Mouse (Mus musculus) liver, embryonic 14.5 days (tissue): ENCODE data around the gene Il15ra. TPM values are rescaled to one million over a fixed set of nuclear protein-coding genes. Genes with fewer than 3 reads are reported as not detected.

ENCODE experiments used
- ATAC-seq: fragments of 200-750 bp; cut with Nextera tagmentation; 2 replicates; pipeline ENCODE4 v1.8.0; 2017; ENCODE audit warnings: moderate number of reproducible peaks, mild to moderate bottlenecking, moderate library complexity; ENCODE audit not compliant: insufficient read depth
- DNase-seq, 3 experiments: peaks; one replicate each; pipeline ENCODE4 v3.0.0-alpha.2; 2012 to 2013; ENCODE audit warnings: low read depth in 3 of 3, low spot score in 3 of 3
- H3K27ac ChIP-seq: fragments of 300-500 bp; sonication (generic); 2 replicates; pipeline ENCODE4 v1.5.1; 2014; ENCODE audit warnings: moderate library complexity, mild to moderate bottlenecking, control low read depth, inconsistent platforms
- H3K27me3 ChIP-seq: fragments of 300-500 bp; sonication (generic); 2 replicates; pipeline ENCODE4 v1.6.1; 2014; ENCODE audit warnings: mild to moderate bottlenecking, low read length, moderate library complexity; ENCODE audit not compliant: control insufficient read depth, insufficient read depth
- H3K36me3 ChIP-seq: fragments of 300-500 bp; sonication (generic); replicated peaks from 2 replicates; pipeline ENCODE4 v1.6.1; 2014; ENCODE audit warnings: low read depth; ENCODE audit not compliant: control insufficient read depth, insufficient read depth
- H3K4me1 ChIP-seq, 2 experiments: fragments of 200-500 bp in 1 of 2; fragments of 300-500 bp in 1 of 2; sonication (generic) in 1 of 2; replicated peaks; 2 replicates each; pipeline ENCODE4 v1.6.1; 2012 to 2014; ENCODE audit warnings: antibody characterized with exemption in 1 of 2, inconsistent platforms in 1 of 2, low read length in 1 of 2; ENCODE audit not compliant: control insufficient read depth in 2 of 2, insufficient read depth in 2 of 2
- H3K4me2 ChIP-seq: fragments of 300-500 bp; sonication (generic); 2 replicates; pipeline ENCODE4 v1.6.1; 2014; ENCODE audit warnings: low read depth, mild to moderate bottlenecking, control low read depth, moderate library complexity
- H3K4me3 ChIP-seq, 2 experiments: fragments of 200-500 bp in 1 of 2; fragments of 300-500 bp in 1 of 2; sonication (generic) in 1 of 2; 2 replicates each; pipeline ENCODE4 v1.5.1; 2012 to 2014; ENCODE audit warnings: low read depth in 2 of 2, low read length in 2 of 2, mild to moderate bottlenecking in 2 of 2, control low read depth in 1 of 2, inconsistent platforms in 1 of 2, moderate library complexity in 1 of 2; ENCODE audit not compliant: insufficient read depth in 1 of 2
- H3K9ac ChIP-seq: fragments of 300-500 bp; sonication (generic); replicated peaks from 2 replicates; pipeline ENCODE4 v1.6.1; 2014; ENCODE audit warnings: mild to moderate bottlenecking, control low read depth, moderate library complexity
- H3K9me3 ChIP-seq: fragments of 300-500 bp; sonication (generic); 2 replicates; pipeline ENCODE4 v1.6.1; 2016; ENCODE audit warnings: low read length, mixed read lengths; ENCODE audit not compliant: control insufficient read depth
- CTCF ChIP-seq: IDR thresholded peaks from 2 replicates; pipeline ENCODE4 v1.5.1; 2016; ENCODE audit warnings: antibody characterized with exemption, low read depth, control low read depth
- EP300 ChIP-seq: IDR thresholded peaks from 2 replicates; pipeline ENCODE4 v1.6.1; 2016; ENCODE audit warnings: antibody characterized with exemption, low read depth
- WGBS: fragments of 180-500 bp; shearing (Covaris S2); extraction: QIAGEN DNeasy Blood & Tissue Kit; methylation state at CpG from one replicate; pipeline ENCODE4 v1.1.7; 2014; ENCODE audit not compliant: insufficient replicate concordance; 5-methylcytosine and 5-hydroxymethylcytosine counted together
- polyA plus RNA-seq, 2 experiments: library from polyadenylated mRNA; depleted of rRNA in 1 of 2; stranded (reverse) in 1 of 2; unstranded in 1 of 2; fragments of >200 nt; fragmentation: Nextera tagmentation in 1 of 2; extraction: Ambion mirVana in 1 of 2; gene quantifications; 2 replicates each; pipeline versions ENCODE4 v1.2.1 to v1.2.3; 2012 to 2014

The Il15ra gene
- polyA plus RNA-seq, 2 experiments: 5.1 to 5.9 TPM

- Histone ChIP-seq H3K27ac (no peak overlapping the region), H3K4me1 (no peaks in the 10 kb centered on the region), H3K4me3 (no peak overlapping the region), H3K9me3 (no peaks in the 10 kb centered on the region), H3K36me3 (no peaks in the 10 kb centered on the region), H3K27me3 (no peaks in the 10 kb centered on the region), H3K4me2 (no peak overlapping the region), H3K9ac (no peak overlapping the region)
- TF ChIP-seq EP300: no peak
- DNase-seq (no peak), ATAC-seq (no peak)
- WGBS: 50% methylated on average over 3 of the region's 3 CpGs
These were observed 24.0 kb downstream of the Il15ra start for GRCm38 (mm10) chr2:11729091-11729490.

GRCm38 (mm10) chr2:11732978-11733377 is 27.9 kb downstream of the Il15ra start:
- no peak for DNase-seq
- Histone ChIP-seq H3K27ac (no peak overlapping the region), H3K4me2 (no peak overlapping the region), H3K9ac (no peak overlapping the region), H3K27me3 (no peaks in the 10 kb centered on the region), H3K4me3 (no peak overlapping the region), H3K36me3 (no peaks in the 10 kb centered on the region), H3K9me3 (no peaks in the 10 kb centered on the region), H3K4me1 (no peaks in the 10 kb centered on the region)
- TF ChIP-seq CTCF (no peak), EP300 (no peak)
- 57% methylated on average over 5 of the region's 5 CpGs for WGBS
- no peak for ATAC-seq

GRCm38 (mm10) chr2:11735853-11736252 is 30.8 kb downstream of the Il15ra start:
- H3K9me3 ChIP-seq: no peaks in the 10 kb centered on the region
- 55% methylated on average over 6 of the region's 6 CpGs for WGBS
- H3K4me2 ChIP-seq: no peak overlapping the region
- DNase-seq: no peak
- H3K4me3 ChIP-seq: no peak overlapping the region
- TF ChIP-seq EP300: no peak
- TF ChIP-seq CTCF: no peak
- ATAC-seq: no peak
- H3K36me3 ChIP-seq: peaks cover 1% of the 10 kb centered on the region; the same call in 1 of the 2 replicates
- H3K27me3 ChIP-seq: no peaks in the 10 kb centered on the region
- no peaks in the 10 kb centered on the region for H3K4me1 ChIP-seq
- no peak overlapping the region for H3K9ac ChIP-seq
- H3K27ac ChIP-seq: no peak overlapping the region

- Histone ChIP-seq H3K9ac (no peak overlapping the region), H3K4me3 (no peak overlapping the region), H3K27me3 (no peaks in the 10 kb centered on the region), H3K27ac (no peak overlapping the region), H3K9me3 (no peaks in the 10 kb centered on the region), H3K36me3 (peaks cover 2% of the 10 kb centered on the region; the same call in 1 of the 2 replicates), H3K4me1 (no peaks in the 10 kb centered on the region), H3K4me2 (no peak overlapping the region)
- DNase-seq: no peak
- no peak for TF ChIP-seq EP300
- no peak for TF ChIP-seq CTCF
- ATAC-seq: no peak
- 61% methylated on average over 3 of the region's 3 CpGs for WGBS
These were observed 33.7 kb downstream of the Il15ra start for GRCm38 (mm10) chr2:11738794-11739193.

- Histone ChIP-seq H3K4me3 (no peak overlapping the region), H3K27ac (no peak overlapping the region), H3K27me3 (no peaks in the 10 kb centered on the region), H3K4me2 (no peak overlapping the region), H3K36me3 (peaks cover 2% of the 10 kb centered on the region; the same call in 1 of the 2 replicates), H3K4me1 (no peaks in the 10 kb centered on the region), H3K9ac (no peak overlapping the region), H3K9me3 (no peaks in the 10 kb centered on the region)
- ATAC-seq (no peak), DNase-seq (no peak)
- TF ChIP-seq EP300 (no peak), CTCF (no peak)
- 80% methylated on average over 4 of the region's 4 CpGs for WGBS
These were observed 34.5 kb downstream of the Il15ra start for GRCm38 (mm10) chr2:11739516-11740051.
